Mouse (Mus musculus) yolk sac, embryonic 10.5 days (tissue): ENCODE measurements around the gene Birc7.
A peak's percentile ranks its signal among the peaks of the same experiment; 100 is the strongest.

ENCODE experiments used
- DNase-seq: peaks from one replicate; pipeline ENCODE4 v3.0.0-alpha.2; 2017; ENCODE audit warnings: low spot score

Birc7 gene

DNA sequence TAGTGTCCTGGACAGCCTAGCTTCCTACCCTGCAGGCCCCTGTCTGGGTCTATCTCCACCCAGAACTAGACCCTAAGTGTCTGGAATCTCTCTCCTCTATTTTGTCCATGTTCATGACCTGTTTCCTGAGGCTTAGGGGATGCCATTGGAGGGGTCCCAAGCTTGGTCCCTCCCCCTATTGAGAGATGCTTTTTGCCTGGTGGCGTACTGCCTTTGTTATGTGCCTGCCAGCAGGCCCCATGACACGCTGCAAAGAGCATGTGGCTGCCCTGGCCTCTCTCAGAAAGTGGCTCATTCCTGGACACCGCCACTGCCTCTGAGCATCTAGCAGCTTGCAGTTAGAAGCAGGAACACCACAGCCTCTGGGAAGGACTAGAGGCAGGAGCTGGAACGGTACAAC is at the start of gene Birc7:
Gene Birc7, plus strand, starts transcription at position 301 of the 400 bp plus-strand sequence.
- no peak for DNase-seq

DNA sequence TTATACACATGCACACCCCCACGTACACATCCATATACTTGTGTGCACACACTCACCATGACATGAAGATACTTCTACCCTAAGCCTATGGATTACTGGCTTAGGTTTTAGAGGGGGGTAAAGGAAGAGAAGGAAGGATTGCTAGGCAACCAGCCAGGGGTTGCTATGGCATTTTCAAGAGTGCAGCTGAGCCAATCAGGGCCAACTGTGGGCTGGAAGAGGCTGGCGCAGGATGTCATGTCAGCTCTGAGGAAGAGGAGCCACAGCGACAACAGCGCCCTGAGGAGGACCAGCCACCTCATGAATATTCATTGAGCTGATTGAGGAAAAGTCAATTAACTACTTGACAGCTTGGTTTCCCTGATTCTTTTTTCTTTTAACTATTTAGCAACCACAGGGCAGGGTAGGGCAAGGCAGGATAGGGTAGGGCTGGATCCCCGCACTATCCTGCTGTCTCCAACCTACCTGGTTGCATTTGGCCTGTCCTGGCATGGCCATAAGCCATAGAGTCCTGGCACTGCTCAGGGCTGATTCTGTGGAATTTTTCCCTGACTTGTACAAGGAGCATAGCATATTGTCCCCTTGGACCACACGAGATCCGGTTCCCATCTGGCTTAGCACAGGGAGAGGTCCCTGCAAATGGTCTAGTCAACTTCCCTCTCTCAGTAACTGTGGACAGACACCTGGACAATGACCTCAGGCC is 49.3 kb upstream of the Birc7 start:
- no peak for DNase-seq

DNA sequence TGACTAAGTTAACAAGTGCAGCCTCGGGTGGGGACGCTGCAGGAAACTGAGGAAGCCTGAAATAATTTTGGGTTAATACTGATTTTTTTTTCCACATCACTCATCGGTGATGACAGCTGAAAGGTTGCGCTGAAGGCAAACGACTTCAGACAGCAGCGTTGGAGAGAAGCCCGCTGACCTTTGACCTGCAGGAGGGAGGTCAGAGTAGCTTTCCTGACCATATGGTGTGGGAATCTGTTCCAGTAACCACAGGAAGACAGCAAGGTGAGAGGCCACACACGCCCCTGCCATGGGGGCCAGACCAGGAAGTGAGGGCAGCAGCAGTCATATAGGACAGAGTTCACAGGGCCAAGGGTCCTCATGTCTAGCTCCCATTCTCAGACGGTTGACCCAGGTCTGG is 47.5 kb upstream of the Birc7 start:
- no peak for DNase-seq

DNA sequence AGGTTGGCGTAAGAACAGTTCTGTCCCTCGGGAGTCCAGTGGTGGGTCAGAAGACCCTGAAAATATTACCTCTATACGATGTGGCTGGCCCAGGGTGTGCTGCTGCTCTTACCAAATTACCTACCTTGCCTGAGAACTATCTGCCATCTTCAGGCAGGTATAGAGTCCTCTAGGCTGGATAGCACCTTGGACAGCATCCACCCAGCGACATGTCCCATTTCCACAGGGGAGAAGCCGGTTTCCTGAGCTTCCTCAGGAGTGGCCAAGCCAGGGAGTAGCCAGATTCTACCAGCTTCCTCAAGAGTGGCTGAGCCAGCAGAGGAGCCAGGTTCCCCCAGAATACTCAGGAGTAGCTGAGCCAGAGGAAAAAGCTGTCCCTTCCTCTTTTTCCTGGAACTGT is 43.6 kb upstream of the Birc7 start:
- no peak for DNase-seq

DNA sequence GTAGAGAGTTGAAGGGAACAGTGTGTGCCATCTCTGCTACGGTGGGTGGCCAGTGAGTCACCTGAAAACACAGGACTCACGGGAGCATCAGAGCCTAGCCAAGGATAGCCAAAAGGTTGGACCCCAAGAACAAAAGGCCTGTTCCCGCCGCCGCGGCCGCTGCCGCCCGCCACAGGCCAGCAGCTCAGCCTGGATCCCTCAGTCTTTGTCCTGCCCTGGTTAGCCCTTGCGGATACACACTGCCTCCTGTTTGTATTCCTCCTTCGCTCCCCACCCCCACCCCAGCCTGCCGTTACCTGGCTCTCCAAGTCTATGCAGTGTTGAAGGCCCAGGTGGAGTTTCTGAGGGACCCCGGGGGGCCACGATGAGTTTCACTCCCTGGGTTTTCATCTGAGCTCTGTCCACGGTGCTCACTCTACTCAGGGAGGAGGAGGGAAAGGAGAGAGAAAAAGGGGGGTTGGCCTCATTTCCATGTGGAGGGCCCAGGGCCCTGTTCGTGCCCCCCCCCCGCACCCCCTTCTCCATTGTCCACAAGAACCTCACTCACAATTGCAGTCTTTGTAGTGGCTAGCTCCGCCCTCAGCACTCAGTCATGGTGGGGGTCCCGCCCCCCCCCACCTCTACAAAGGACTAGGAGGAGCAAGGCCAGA is 39.4 kb upstream of the Birc7 start:
- DNase-seq = no peak

DNA sequence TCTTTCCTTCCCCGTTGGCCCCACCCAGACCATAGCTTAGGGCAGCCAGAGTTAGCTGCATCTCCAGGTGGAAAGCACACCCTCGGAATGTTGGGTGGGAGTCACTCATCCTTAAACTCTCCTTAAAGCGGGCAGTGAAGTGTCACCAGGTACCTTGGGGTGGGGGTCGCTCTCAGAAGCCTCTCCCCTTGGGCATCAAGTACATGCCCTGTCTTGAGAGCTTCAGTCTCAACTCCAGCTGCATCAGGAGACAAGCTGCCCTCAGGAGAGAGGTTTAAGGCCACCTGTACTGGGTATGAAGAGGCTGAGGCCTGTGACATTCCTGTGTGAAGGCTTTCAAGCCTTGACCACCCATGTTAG is 38.9 kb upstream of the Birc7 start:
- no peak for DNase-seq

DNA sequence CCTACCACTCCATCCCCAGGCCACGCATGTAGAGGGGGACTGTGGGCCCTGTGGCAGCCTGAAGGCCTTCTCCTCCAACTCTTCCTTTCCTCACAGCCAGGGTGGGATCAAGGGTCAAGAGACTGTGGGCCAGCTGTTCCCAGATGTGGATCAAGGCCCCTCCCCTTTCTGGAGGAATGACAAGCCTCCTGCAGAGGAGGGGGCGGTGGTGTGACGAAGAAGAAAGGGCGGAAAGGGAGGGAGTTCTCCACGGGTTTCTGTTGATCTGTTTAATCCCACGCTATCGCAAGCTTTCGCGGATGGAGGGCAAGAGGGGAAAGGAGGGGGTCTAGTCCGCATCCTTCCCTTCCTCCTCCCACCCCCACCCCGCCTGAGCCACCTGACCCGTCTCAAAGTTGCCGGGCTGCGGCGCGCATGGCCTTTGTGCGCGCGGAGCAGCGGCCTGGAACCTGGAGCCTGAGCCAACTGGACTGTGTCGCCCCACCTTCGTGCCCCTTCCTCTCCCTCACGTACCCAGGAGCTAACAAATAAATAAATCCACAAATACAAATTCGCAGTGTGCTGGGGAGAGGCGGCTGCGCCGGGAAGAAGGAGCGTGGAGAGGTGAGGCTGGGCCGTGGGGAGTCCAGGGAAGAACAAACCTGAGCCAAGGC is 38.3 kb upstream of the Birc7 start:
- DNase-seq = no peak

DNA sequence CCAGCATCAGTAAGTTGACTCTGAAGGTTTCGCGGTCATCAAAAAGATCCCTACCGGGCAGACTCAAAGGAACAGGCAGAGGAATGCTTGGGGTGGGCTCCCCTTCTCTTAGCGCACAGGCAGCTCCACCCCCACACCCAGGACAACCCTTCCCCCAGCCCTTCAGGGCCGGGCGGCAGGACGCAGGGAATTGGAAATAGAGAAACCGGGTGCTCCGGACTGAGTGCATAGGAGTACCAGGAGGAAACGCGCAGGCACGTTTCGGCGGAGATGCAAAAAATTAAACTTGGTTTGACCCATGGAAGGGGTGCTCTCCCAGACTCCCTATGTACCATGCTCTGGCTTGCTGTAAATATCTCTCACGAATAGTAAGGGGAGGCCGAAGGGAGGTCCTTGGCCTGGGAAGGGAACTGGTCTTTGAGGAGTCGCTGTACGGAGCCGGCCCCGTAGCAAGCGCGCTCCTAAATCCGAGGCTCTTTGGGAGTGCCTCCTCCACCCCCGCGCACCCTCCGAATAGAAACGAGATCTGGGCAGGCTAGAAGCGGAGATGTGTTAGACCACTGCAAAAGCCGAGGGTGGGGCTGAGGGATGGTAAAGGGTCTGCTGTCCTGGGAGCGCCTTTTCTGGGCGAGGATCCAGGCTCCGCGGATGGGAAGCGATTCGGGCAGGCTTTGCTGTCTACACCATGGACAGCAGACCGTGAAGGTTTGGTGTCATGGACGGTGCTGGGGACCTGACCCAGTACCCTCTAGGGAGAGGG is 37.6 kb upstream of the Birc7 start:
- DNase-seq = no peak

DNA sequence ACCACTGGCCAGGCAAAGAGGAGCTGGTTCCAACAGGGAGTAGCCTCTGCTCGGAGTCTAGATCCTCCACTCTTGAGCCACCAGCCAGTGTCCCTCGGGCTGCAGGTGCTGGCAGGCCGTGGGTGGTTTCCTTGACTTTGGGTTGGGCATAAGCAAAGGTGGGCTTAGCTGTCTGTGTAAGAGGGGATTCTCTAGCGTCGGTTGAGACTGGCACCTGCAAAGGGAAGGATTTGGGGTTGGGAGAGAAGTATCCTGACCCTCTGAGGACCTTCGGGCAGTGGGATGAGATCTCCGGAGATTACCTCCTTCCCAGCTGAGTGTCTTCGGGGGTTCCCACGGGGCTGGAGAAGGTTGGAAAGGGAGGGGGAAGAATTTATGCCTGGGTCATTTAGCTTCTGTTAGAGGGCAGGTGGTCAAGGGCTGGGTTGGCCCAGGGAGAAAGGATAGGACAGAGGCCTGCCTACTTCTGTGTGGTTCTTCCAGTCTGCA is 36.9 kb upstream of the Birc7 start:
- no peak for DNase-seq

DNA sequence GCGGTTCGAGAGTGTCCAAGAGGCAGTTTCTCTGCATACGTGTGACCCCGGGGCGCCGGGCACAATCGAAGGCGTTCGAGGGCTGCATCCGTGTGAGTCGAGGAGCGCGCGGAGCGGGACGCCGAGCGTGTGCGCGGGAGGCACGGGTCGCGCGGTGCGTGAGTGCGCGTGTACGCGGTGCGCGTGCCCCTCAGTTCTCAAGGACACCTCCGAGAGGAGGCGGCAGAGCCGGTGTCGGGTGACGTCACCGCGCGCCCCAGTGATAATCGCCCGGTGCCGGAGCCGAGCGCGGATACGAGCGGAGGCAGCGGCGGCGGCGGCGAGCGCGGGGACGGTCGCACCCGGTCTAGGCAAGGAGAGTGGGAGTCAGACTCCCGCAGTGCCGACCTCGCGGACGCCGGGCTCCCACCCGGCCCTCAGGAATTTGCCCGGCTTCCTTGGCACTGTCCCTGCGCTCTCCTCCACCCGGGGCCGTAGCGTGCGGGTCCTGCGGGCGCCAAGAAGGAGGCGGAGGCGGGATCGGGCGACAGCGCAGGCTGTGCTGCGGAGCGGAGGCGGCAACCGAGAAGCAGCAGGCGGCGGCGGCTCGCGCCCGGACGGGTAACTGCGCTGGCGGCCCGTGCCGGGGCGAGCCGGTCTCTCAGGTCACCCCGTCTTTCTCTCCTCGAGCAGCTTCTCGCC is 35.8 kb upstream of the Birc7 start:
- DNase-seq = no peak

DNA sequence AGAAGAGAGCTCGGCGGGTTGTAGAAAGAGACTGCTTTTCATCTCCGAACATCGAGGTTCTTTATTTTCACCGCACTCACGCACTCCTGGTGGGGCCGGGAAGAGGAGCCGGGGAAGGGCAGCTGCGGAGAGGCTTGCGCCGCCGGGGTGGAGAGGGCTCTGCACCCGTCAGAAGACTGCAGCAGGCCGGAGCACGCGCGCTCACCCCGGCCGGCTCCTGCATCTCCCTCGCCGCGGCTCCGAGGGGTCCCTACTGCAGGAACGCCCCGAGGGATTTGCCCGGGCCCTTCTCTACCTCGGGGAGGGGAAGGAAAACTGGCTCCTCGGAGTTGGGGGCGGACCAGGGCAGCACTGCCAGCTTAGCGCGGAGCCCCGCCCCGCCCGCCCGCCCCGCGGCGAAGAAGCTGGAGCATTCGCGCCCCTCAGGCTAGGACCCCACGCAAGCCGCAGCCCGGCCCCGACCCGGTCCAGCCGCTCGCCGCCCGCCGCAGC is 35.2 kb upstream of the Birc7 start:
- DNase-seq = no peak

DNA sequence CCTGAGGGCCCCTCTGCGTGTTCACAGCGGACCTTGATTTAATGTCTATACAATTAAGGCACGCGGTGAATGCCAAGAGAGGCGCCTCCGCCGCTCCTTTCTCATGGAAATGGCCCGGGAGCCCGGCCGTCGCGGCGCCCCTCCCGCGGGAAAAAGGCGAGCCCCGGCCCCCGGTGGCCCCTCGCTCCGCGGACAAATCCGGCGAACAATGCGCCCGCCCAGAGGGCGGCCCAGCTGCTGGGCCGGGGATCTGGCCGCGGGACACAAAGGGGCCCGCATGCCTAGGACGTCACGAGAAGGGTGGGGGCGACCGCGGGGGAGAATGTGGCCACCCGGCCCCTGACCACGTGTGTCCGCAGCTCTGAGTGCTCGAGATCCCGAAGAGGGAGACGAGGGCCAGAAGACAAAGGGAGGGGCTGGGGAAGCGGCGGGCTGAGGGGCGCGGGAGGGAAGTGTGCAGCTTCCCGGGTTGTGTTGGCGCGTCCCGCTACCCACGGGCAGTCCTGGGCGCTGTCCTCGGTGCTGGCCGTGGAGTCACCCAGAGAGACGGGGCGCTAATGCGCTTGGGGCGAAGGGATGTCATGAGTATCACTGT is 34.7 kb upstream of the Birc7 start:
- DNase-seq = no peak

DNA sequence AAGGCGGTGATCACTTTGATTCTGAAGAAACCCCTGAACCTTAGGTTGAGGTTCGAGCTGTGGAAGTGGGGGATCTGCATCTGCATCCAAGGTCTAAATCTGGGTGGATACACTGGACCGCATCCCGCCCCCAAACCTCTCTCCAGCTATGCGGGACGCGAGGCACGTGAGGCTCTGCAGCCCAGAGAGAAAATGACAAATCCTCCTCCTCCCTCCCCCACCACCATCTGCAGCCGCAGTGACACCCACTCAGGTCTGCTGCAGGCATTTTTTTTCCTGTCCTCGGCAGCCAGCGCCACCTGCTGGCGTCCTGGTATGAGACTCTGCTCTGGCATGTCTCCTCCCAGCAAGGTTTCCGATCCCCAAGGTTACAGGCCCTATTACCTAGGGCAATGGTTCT is 34.1 kb upstream of the Birc7 start:
- peak; percentile 54 for DNase-seq

DNA sequence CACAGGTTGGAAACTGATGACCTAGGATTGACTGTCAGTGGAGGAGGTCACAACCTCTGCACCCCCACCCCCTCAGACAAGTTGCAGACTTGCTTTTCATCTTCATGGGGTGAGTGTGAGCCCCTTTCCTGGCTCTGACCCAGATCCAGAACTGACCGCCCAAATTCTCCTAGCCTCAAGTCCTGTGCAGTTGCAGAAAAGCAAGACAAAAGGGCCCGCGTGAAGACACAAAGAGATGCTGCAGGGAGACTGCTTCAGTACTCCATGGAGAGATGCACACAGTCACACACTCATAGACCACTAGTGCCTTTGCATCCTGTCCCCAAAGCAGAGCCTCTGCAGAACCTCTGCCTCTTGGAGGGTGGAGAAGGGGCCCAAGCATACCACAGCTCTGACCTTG is 33.5 kb upstream of the Birc7 start:
- no peak for DNase-seq

DNA sequence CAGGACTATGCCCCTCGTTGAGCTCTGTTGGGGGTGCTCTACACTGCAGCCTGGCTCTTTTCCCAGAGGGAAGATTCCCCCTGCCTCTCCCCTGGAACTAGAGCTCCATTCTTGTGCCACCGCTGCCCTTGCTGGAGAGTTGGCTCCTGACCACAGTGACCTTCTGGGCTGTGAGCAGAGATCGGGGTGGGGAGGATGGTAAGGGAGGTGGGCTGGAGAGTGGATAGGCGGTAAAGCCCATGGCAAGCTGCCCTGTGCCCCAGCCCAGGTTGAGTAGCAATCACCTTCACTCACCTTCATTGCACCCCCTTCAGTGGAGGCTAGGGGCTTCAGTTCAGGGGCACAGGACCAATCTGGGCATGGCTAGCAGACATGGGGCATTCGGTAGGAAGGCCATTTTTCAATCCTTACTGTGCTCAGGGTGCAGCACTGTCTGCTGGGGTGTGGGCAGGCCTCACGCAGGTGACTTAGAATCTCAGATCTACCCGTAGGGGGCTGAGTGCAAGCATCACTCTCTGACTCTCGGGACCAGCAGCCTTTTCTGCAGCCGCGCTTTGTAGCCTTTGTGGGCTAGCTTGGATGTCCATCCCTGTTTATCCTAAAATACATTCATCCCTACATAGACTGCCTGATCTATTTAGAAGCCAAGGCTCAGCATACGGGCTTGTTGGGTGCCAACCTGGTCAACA is 32.8 kb upstream of the Birc7 start:
- DNase-seq = no peak

DNA sequence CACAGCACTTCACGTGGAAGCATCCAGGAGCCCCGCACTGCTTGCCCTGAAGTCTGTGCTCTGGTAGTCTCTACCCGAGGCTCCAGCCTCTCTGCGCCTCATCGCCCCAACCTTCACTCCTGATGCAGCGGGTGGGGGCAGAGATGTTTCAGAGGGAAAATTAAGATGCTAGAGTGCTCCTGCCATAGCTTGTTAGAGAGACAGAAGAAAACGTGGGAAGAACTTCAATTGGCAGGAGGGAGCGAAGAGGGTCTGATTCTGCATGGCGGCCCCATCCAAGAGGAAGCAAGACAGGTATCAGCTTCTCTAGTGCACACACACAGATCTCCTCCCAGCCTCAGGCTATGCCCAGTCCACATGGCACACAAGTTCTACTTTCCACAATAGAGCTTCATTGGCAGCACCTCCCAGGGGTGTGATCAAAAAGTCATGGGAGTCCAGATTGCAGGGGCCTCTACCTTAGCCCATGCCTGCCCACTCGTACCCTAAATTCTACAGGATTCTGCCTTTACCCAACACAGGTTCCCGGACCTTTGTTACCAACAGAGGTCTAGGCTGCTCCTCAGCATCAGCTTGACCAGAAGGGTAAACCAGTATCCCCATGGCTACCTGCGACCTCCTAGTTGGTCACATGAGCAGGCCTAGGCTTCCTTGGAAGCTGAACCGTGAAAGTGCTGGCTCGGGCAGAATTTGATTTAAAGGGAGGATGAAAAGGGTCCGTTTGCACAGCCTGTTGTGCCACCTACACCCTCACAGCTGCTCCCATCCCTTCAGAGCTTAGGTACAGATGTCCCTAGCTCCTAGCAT is 31.8 kb upstream of the Birc7 start:
- DNase-seq = no peak

DNA sequence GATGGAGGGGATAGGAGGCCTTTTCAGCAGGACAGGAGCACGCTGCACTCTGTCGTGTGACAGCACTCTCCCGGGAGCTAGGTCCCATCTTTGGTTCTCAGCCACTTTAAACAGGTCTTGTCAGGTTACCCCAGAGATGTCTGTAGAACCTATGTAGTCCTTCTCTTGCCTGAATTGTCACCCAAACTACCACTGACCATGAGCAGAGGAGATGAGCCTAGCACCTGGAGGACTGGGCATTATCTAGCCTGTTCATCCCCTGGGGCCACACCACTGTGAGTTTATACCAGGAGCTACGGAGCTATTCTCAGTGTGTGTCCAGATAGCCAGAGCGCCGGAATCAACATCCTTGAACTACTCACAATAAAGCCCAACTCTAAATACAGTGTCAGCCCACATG is 31.0 kb upstream of the Birc7 start:
- DNase-seq = no peak

DNA sequence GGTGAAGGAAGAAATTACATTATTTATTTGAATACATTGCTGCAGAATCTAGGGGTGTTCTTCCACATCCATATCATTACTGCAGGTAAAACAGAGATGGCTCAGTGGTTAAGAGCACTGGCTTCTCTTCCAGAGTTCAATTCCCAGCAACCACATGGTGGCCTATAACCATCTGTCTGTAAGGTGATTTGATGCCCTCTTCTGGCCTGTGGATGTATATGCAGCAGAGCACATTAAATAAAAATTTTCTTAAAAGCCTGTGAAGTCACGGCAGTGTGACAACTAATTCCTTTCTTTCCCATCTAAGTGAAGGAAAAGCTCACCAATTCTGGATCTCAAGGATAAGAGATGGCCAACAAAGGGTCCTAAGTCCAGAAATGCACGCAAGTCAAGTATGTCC is 26.7 kb upstream of the Birc7 start:
- no peak for DNase-seq

DNA sequence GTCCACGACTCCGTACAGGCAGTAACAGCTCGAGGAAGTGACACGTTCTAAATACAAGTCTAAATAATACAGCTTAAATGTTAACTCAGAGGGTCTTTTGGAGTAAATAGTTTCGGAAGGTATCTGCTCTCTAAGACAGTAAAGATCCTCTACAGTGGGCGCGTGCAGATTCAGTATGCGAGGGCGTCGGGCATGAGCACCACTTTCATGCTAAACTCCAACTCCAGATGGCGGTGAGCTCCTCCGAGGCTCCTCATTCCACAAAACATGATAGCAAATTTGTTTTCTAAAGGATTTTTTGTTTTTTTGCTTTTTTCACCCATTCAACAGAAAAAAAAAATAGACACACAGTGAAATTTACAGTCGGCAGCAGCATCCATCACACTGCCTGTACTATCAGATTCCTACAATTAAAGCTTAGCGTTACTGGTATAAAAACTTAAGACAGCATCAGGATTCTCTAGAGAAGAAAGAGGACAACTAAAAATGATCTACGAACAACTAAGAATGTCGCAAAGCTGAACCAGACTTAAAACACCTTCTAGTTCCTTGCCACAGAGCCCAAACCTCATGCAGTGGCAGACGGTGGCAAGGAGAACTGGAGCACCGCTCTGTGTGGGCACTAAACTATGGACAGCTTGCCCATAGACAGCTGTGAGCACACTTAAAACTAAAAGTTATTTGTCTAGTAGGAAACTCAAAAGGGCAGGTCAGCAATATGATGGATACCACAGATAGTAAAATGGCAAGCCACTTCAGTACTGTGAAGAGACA is 24.2 kb upstream of the Birc7 start:
- no peak for DNase-seq
